28 mouse cellular contexts compared by ENCODE assay signal in the genomic region with DNA sequence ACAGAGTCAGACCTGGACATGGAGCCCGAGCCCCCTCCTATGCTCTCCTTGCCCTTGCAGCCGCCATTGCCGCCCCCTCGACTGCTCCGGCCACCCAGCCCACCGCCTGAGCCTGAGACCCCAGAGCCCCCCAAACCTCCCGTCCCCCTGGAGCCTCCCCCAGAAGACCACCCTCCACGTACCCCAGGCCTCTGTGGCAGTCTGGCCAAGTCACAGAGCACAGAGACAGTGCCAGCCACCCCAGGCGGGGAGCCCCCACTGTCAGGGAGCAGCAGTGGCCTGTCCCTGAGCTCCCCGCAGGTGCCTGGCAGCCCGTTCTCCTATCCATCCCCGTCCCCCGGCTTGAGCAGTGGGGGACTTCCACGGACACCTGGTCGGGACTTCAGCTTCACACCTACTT. TPM values are rescaled to one million over a fixed set of nuclear protein-coding genes. Genes with fewer than 3 reads are reported as not detected.
"Had no signal": no experiment of that assay in that cellular context is flagged by ENCODE, and none has a peak within 500 bp of the region (broad histone marks: within the 10 kb centered on the region; RNA-seq: fewer than 3 reads in every experiment).

No protein-coding gene starts in this region.

- H3K4me3 ChIP-seq: heart, embryonic 13.5 days; heart, embryonic 15.5 days; hindbrain, embryonic 13.5 days; kidney, embryonic 15.5 days; limb, embryonic 13.5 days; limb, embryonic 15.5 days; liver, embryonic 12.5 days had no signal

- ATAC-seq: hindbrain, embryonic 16.5 days; intestine, embryonic 16.5 days had no signal

- H3K9me3 ChIP-seq: heart, embryonic 13.5 days; heart, embryonic 15.5 days; hindbrain, embryonic 13.5 days; kidney, embryonic 15.5 days; limb, embryonic 13.5 days; limb, embryonic 15.5 days; liver, embryonic 12.5 days had no signal

- H3K9ac ChIP-seq: heart, embryonic 13.5 days; heart, embryonic 15.5 days; hindbrain, embryonic 13.5 days; kidney, embryonic 15.5 days; limb, embryonic 13.5 days; limb, embryonic 15.5 days; liver, embryonic 12.5 days; liver, embryonic 14.5 days had no signal

- H3K27me3 ChIP-seq: heart, embryonic 13.5 days; heart, embryonic 15.5 days; hindbrain, embryonic 13.5 days; kidney, embryonic 15.5 days; limb, embryonic 13.5 days; limb, embryonic 15.5 days; liver, embryonic 12.5 days had no signal

- H3K4me2 ChIP-seq: heart, embryonic 11.5 days; heart, embryonic 13.5 days; heart, embryonic 15.5 days; hindbrain, embryonic 13.5 days; kidney, embryonic 15.5 days; limb, embryonic 13.5 days; limb, embryonic 15.5 days; liver, embryonic 12.5 days had no signal

- H3K4me1 ChIP-seq: heart, embryonic 13.5 days; heart, embryonic 15.5 days; hindbrain, embryonic 13.5 days; kidney, embryonic 15.5 days; limb, embryonic 13.5 days; limb, embryonic 15.5 days had no signal

- DNase-seq: gastrocnemius, postnatal 14 days; gastrocnemius, postnatal 36 days; heart, adult 18-20 months; heart, postnatal 14 days; heart, postnatal 36 days; kidney, adult 11 months; kidney, adult 2 months; kidney, adult 9 months; kidney, postnatal 14 days; kidney, postnatal 36 days; layer of hippocampus, adult 9-11 months; layer of hippocampus, postnatal 36 days; left cerebral cortex, postnatal 4 days had no signal

- H3K27ac ChIP-seq: heart, embryonic 13.5 days; heart, embryonic 15.5 days; hindbrain, embryonic 13.5 days; kidney, embryonic 15.5 days; kidney, postnatal 0 days; limb, embryonic 13.5 days; limb, embryonic 15.5 days; liver, embryonic 12.5 days; liver, embryonic 14.5 days had no signal

RNA-seq across cellular contexts. Expression of a gene that starts 22.7 kb away (rescaled TPM):
- polyA plus RNA-seq: heart, embryonic 11.5 days; heart, embryonic 15.5 days; heart, postnatal 0 days; hindbrain, embryonic 11.5 days; hindbrain, embryonic 13.5 days; hindbrain, embryonic 16.5 days; limb, embryonic 11.5 days; limb, embryonic 13.5 days; limb, embryonic 15.5 days had no signal
